Mouse (Mus musculus) embryonic fibroblast, embryonic 13.5 days (primary cell): ENCODE results near the gene Dvl3.

Experiments used
- CTCF ChIP-seq: IDR thresholded peaks from 2 replicates; pipeline ENCODE4 v1.5.1; 2011; ENCODE audit warnings: mild to moderate bottlenecking, control low read depth, low read length, moderate library complexity, borderline replicate concordance; ENCODE audit not compliant: insufficient read depth
- POLR2A ChIP-seq: IDR thresholded peaks from 2 replicates; pipeline ENCODE4 v1.6.1; 2011; ENCODE audit warnings: low read depth, mild to moderate bottlenecking, control low read depth, low read length, moderate library complexity

- TF ChIP-seq CTCF, result no peak
- TF ChIP-seq POLR2A, result no peak
Observed at GRCm38 (mm10) chr16:20478504-20478903, 38.3 kb upstream of the Dvl3 start.
